Mouse (Mus musculus) spleen, postnatal 36 days (tissue): ENCODE results near the gene Ctcfl.
A peak's percentile ranks its signal among the peaks of the same experiment; 100 is the strongest.

Source experiments
- DNase-seq, 2 experiments: peaks; one replicate each; pipeline ENCODE4 v3.0.0; 2022; ENCODE audit warnings: low spot score in 2 of 2, mixed read lengths in 1 of 2

The Ctcfl gene

GRCm38 (mm10) chr2:173048041-173048745, 71.1 kb downstream of the Ctcfl start:
- no peak for DNase-seq

- DNase-seq = no peak
These were observed 71.9 kb downstream of the Ctcfl start for GRCm38 (mm10) chr2:173047471-173047870.

DNA sequence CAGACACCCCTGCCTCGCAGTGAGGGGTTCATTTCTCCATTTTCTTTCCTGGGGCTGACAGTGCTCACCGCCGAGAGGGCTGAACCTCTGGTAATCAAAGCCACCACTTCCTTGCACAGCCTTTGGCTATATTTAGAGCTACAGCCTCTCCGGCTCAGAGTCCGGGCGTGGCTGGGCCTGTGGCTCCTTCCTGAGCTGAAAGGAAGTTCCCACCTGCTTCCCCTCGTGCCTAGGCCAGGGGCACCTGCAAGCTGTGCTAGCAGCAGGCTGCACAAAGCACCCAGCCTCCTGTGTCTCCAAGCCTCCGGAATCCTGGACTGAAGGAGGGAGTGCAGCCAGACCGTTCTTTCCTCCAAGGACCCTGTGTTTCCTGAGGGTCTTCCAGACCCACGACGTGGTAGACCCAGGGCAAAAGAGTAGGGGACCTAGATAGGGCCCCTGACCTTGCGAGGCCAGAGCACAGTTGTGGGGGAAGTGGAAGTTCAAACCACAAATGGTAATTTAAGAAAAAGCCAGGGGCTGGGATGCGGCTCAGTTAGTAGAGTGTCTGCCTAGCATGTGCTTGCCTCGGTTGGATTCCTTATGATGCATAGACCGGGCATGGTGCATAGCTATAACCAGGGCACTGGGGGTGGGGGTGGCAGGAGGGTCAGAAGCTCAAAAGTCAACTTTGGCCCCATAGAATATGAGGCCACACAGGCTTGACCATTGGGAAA, 72.6 kb downstream of the Ctcfl start:
- peak; percentile 87 for DNase-seq

GRCm38 (mm10) chr2:173044198-173044970, 74.9 kb downstream of the Ctcfl start:
- DNase-seq = no peak
